Mouse (Mus musculus): ENCODE results near the gene Krt86.
"Not testable (repeated sequence)": the region's sequence is repeated elsewhere in the genome, so short reads cannot be mapped to it uniquely, and the experiment has no call there.

Krt86 gene

GRCm38 (mm10) chr15:101492718-101493117, 19.4 kb downstream of the Krt86 start:
- DNase-seq (ENCODE audit: low spot score in 2 of 2) = no peak

GRCm38 (mm10) chr15:101493713-101494112, 20.4 kb downstream of the Krt86 start:
- DNase-seq (ENCODE audit: low spot score in 2 of 2) = no peak

GRCm38 (mm10) chr15:101494203-101494602, 20.9 kb downstream of the Krt86 start:
- DNase-seq (ENCODE audit: low spot score in 2 of 2) = no peak

GRCm38 (mm10) chr15:101495266-101495665, 22.0 kb downstream of the Krt86 start:
- no peak for DNase-seq (ENCODE audit: low spot score in 2 of 2)

- no peak for DNase-seq (ENCODE audit: low spot score in 2 of 2)
Measured at GRCm38 (mm10) chr15:101497181-101497580, 23.9 kb downstream of the Krt86 start.

GRCm38 (mm10) chr15:101506896-101507758, 33.8 kb downstream of the Krt86 start:
- no peak for DNase-seq (ENCODE audit: low spot score in 2 of 2)

- DNase-seq (ENCODE audit: low spot score in 2 of 2) = no peak
Measured at GRCm38 (mm10) chr15:101508247-101508646, 35.0 kb downstream of the Krt86 start.

GRCm38 (mm10) chr15:101517161-101517560, 43.9 kb downstream of the Krt86 start, which contains the start of gene Gm49425:
TSS of gene Gm49425 (minus strand) at chr15:101517261.
- not testable (repeated sequence) for DNase-seq (ENCODE audit: low spot score in 2 of 2)

- peak in 1 of 2 experiments; percentile 21 for DNase-seq (ENCODE audit: low spot score in 2 of 2)
Measured at GRCm38 (mm10) chr15:101519792-101520191, 46.5 kb downstream of the Krt86 start.

- DNase-seq (ENCODE audit: low spot score in 2 of 2) = no peak
Measured at GRCm38 (mm10) chr15:101522556-101523232, 49.4 kb downstream of the Krt86 start.
